In the genomic region with DNA sequence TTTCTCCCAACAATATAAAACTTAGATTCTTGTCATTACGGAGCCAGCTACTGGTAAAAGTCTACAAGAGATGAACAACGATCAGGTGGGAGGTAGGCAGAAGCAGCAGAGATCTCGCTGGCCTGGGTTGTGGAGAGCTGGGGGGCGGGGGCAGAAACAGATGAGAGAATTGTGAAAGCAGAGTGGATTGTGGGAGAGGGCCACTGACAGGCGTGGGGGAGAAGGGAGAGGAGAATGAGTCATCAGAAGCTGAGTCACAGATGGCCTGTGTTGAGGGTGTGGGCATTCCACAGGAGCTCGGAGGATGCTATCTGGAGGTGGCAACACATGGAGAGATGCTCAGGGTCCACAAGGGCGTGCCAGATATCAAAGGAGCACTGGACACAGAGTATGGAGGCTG, we compare ENCODE assay signal across 10 mouse cellular contexts. TPM values are rescaled to one million over a fixed set of nuclear protein-coding genes. Genes with fewer than 3 reads are reported as not detected.
DNase-seq lines count a peak whose midpoint lies in the region.
"Had no signal": no experiment of that assay in that cellular context is flagged by ENCODE, and none has a peak within 500 bp of the region (broad histone marks: within the 10 kb centered on the region; RNA-seq: fewer than 3 reads in every experiment).

No protein-coding gene starts in this region.

- intact Hi-C loops in left cerebral cortex, postnatal 36 days (cut with DNase I): loop anchor here (5.0 kb wide), 1 partner anchor 255 kb away; no protein-coding TSS in a partner anchor

- DNase-seq in adrenal gland, postnatal 10 days: peak; percentile 5
- DNase-seq in adrenal gland, adult 8-10 months: no peak
- DNase-seq in layer of hippocampus, adult 18-20 months (ENCODE audit: low spot score in 2 of 2): peak; percentile 55 to 82
- DNase-seq in layer of hippocampus, postnatal 14 days (ENCODE audit: low spot score in 2 of 2): no peak
- DNase-seq in cerebellum, postnatal 36 days: peak; percentile 7 to 15
- DNase-seq in left cerebral cortex, postnatal 36 days (ENCODE audit: low spot score in 2 of 2): peak; percentile 63 to 71
- DNase-seq in yolk sac, embryonic 10.5 days (ENCODE audit: low spot score): no peak
- DNase-seq in kidney, postnatal 10 days: no peak
- DNase-seq: kidney, adult 18-20 months; midbrain, embryonic 14.5 days had no signal

RNA-seq across cellular contexts. Expression of gene Enpp6, which starts 45.4 kb away (rescaled TPM):
- total RNA-seq in adrenal gland, postnatal 10 days (2021): 1 to 10 TPM; 1.6 to 2.3 TPM
- 1 to 10 TPM in 3 of 4 experiments, under 1 TPM in 1; 0.91 to 2.4 (median 1.4) TPM for total RNA-seq in adrenal gland, adult 8-10 months (2022)
- total RNA-seq in layer of hippocampus, adult 18-20 months (2021): 1 to 10 TPM; 5.0 to 6.4 TPM
- 10 to 100 TPM; 28.9 to 29.2 TPM for total RNA-seq in layer of hippocampus, postnatal 14 days (2021)
- 1 to 10 TPM; 7.3 to 8.6 TPM for total RNA-seq in left cerebral cortex, postnatal 36 days (2021)

Comparison
In these comparisons a context has a peak if more than half of its experiments do, and no peak if none do; other contexts are left out.
1. DNase-seq: peak in adrenal gland, postnatal 10 days (single experiment), layer of hippocampus, adult 18-20 months (2 of 2), cerebellum, postnatal 36 days (2 of 2) and left cerebral cortex, postnatal 36 days (2 of 2); none in adrenal gland, adult 8-10 months (single experiment), layer of hippocampus, postnatal 14 days (0 of 2), yolk sac, embryonic 10.5 days (single experiment) and kidney, postnatal 10 days (single experiment).